In the genomic region with DNA sequence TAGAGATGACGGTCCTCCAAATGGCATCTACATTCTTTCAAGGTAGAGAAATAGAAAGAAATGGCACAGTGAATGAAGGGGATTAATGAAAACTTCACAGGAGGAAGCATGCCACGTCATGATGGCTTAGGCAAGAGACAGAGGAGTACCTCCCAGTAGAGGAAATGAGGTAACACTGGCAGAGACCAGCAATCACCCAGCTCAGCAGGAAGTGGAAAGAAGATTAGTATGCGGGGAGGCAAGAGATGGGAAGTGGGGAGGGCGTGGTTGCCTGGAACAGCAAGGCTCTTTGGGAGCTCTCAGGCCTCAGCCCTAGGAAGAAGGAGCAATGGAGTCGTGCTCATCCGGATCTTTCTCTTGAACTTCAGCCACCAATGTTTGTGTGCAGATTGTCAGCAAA, we compare ENCODE assay signal across 13 mouse cellular contexts. TPM values are rescaled to one million over a fixed set of nuclear protein-coding genes. Genes with fewer than 3 reads are reported as not detected.
DNase-seq lines count a peak whose midpoint lies in the region; ATAC-seq and TF ChIP-seq lines count a peak whose summit lies in the region.
"Had no signal": no experiment of that assay in that cellular context is flagged by ENCODE, and none has a peak within 500 bp of the region (broad histone marks: within the 10 kb centered on the region; RNA-seq: fewer than 3 reads in every experiment).

No protein-coding gene starts in this region.

- no peak overlapping the region for H3K4me2 ChIP-seq in heart, embryonic 15.5 days
- no peak overlapping the region for H3K4me2 ChIP-seq in heart, embryonic 11.5 days
- no peak overlapping the region for H3K4me2 ChIP-seq in hindbrain, embryonic 12.5 days (replicated peaks)
- H3K4me2 ChIP-seq: neural tube, embryonic 12.5 days had no signal

- TF ChIP-seq POLR2A in thymus, adult 2 months (IDR thresholded peaks at IDR 0.05; ENCODE audit: control insufficient read depth, extremely low read depth, insufficient read depth, low read length, poor library complexity), result no peak

- no peaks in the 10 kb centered on the region for H3K27me3 ChIP-seq in heart, embryonic 15.5 days
- no peaks in the 10 kb centered on the region for H3K27me3 ChIP-seq in heart, embryonic 11.5 days (ENCODE audit: control insufficient read depth, insufficient read depth, low read length)
- H3K27me3 ChIP-seq in thymus, adult 2 months (ENCODE audit: control insufficient read depth, insufficient read depth, low read length), result no peaks in the 10 kb centered on the region
- no peaks in the 10 kb centered on the region for H3K27me3 ChIP-seq in hindbrain, embryonic 12.5 days
- H3K27me3 ChIP-seq: neural tube, embryonic 12.5 days had no signal

- H3K27ac ChIP-seq in heart, embryonic 15.5 days, result no peak overlapping the region
- H3K27ac ChIP-seq in heart, embryonic 11.5 days (ENCODE audit: low read depth, low read length), result no peak overlapping the region
- H3K27ac ChIP-seq in thymus, adult 2 months (ENCODE audit: control insufficient read depth, insufficient read depth, low read length), result no peak overlapping the region
- no peak overlapping the region for H3K27ac ChIP-seq in hindbrain, embryonic 12.5 days
- H3K27ac ChIP-seq: layer of hippocampus, adult 2 months; neural tube, embryonic 12.5 days; stomach, postnatal 0 days had no signal

- H3K36me3 ChIP-seq in heart, embryonic 15.5 days, result no peaks in the 10 kb centered on the region
- no peaks in the 10 kb centered on the region for H3K36me3 ChIP-seq in heart, embryonic 11.5 days (ENCODE audit: control insufficient read depth, insufficient read depth, low read length)
- H3K36me3 ChIP-seq in thymus, adult 2 months (ENCODE audit: control insufficient read depth, insufficient read depth, low read length), result no peaks in the 10 kb centered on the region
- no peaks in the 10 kb centered on the region for H3K36me3 ChIP-seq in hindbrain, embryonic 12.5 days
- H3K36me3 ChIP-seq: neural tube, embryonic 12.5 days had no signal

- WGBS in heart, embryonic 15.5 days, result 45% methylated on average over 6 of the region's 6 CpGs
- WGBS in heart, embryonic 11.5 days (ENCODE audit: insufficient replicate concordance), result 42% methylated on average over 6 of the region's 6 CpGs
- 50% methylated on average over 6 of the region's 6 CpGs for WGBS in thymus, adult 2 months
- WGBS in hindbrain, embryonic 12.5 days, result 67% methylated on average over 6 of the region's 6 CpGs

- no peaks in the 10 kb centered on the region for H3K4me1 ChIP-seq in heart, embryonic 15.5 days (replicated peaks)
- no peaks in the 10 kb centered on the region for H3K4me1 ChIP-seq in heart, embryonic 11.5 days (ENCODE audit: control insufficient read depth, insufficient read depth, low read length)
- H3K4me1 ChIP-seq in thymus, adult 2 months (replicated peaks; ENCODE audit: control insufficient read depth, insufficient read depth, low read length), result peaks cover 9% of the 10 kb centered on the region
- H3K4me1 ChIP-seq in hindbrain, embryonic 12.5 days, result no peaks in the 10 kb centered on the region
- H3K4me1 ChIP-seq: neural tube, embryonic 12.5 days had no signal

- 0 out of 2 replicates have a peak, but pooled peaks have one; percentile 39 for ATAC-seq in heart, embryonic 15.5 days (replicated peaks; ENCODE audit: insufficient number of reproducible peaks, insufficient read depth, low FRiP score, low read depth)
- no peak for ATAC-seq in heart, embryonic 11.5 days (replicated peaks; ENCODE audit: insufficient number of reproducible peaks, low FRiP score, low TSS enrichment)
- no peak for ATAC-seq in hindbrain, embryonic 12.5 days (ENCODE audit: low FRiP score)
- ATAC-seq: forebrain, embryonic 16.5 days had no signal

- peak; percentile 77 for DNase-seq in T-cell, adult 2 months (ENCODE audit: low spot score)
- peak; percentile 12 for DNase-seq in lung, postnatal 10 days
- DNase-seq in thymus, adult 2 months, result peak; percentile 60
- no peak for DNase-seq in urinary bladder, postnatal 4 days (ENCODE audit: low spot score in 2 of 2)
- DNase-seq in cerebellum, postnatal 36 days, result no peak

- TF ChIP-seq CTCF in thymus, adult 2 months (IDR thresholded peaks at IDR 0.05; ENCODE audit: borderline replicate concordance, control insufficient read depth, extremely low read depth, insufficient read depth, low read length, poor library complexity), result no peak

- H3K4me3 ChIP-seq in heart, embryonic 15.5 days, result no peak overlapping the region
- H3K4me3 ChIP-seq in heart, embryonic 11.5 days (ENCODE audit: low read depth, low read length), result no peak overlapping the region
- no peak overlapping the region for H3K4me3 ChIP-seq in thymus, adult 2 months (ENCODE audit: control insufficient read depth, insufficient read depth, low read length)
- H3K4me3 ChIP-seq in hindbrain, embryonic 12.5 days, result no peak overlapping the region
- H3K4me3 ChIP-seq: layer of hippocampus, adult 2 months; neural tube, embryonic 12.5 days had no signal

- H3K9ac ChIP-seq in heart, embryonic 15.5 days, result no peak overlapping the region
- no peak overlapping the region for H3K9ac ChIP-seq in heart, embryonic 11.5 days (ENCODE audit: low read depth, low read length)
- H3K9ac ChIP-seq in hindbrain, embryonic 12.5 days, result no peak overlapping the region
- H3K9ac ChIP-seq: neural tube, embryonic 12.5 days had no signal

- H3K9me3 ChIP-seq in heart, embryonic 15.5 days (replicated peaks), result no peaks in the 10 kb centered on the region
- no peaks in the 10 kb centered on the region for H3K9me3 ChIP-seq in heart, embryonic 11.5 days (replicated peaks; ENCODE audit: control insufficient read depth, low read length)
- no peaks in the 10 kb centered on the region for H3K9me3 ChIP-seq in hindbrain, embryonic 12.5 days (replicated peaks)
- H3K9me3 ChIP-seq: neural tube, embryonic 12.5 days had no signal

RNA-seq across cellular contexts. Expression of a gene that starts 53.9 kb away (rescaled TPM):
- polyA plus RNA-seq in heart, embryonic 15.5 days (2015; fragmentation: Nextera tagmentation; extraction: Ambion mirVana), result not detected in 2 replicates
- polyA plus RNA-seq in heart, embryonic 11.5 days (2014; fragmentation: Nextera tagmentation; extraction: Ambion mirVana), result not detected in 2 replicates
- polyA plus RNA-seq in thymus, adult 2 months (2012; rRNA removed), result not detected in 2 replicates
- polyA plus RNA-seq in hindbrain, embryonic 12.5 days (2016; fragmentation: Nextera tagmentation; extraction: Ambion mirVana), result not detected in 2 replicates
- polyA plus RNA-seq: brain, embryonic 14.5 days; forebrain, embryonic 16.5 days; neural tube, embryonic 12.5 days; stomach, postnatal 0 days had no signal

Comparison
In these comparisons a context has a peak if more than half of its experiments do, and no peak if none do; other contexts are left out.
1. DNase-seq: peak in T-cell, adult 2 months (single experiment), lung, postnatal 10 days (single experiment) and thymus, adult 2 months (single experiment); none in urinary bladder, postnatal 4 days (0 of 2) and cerebellum, postnatal 36 days (0 of 2).